Comparison of ENCODE assay signal across 24 mouse cellular contexts in genomic region chr15:101086451-101086850, GRCm38 (mm10). TPM values are rescaled to one million over a fixed set of nuclear protein-coding genes. Genes with fewer than 3 reads are reported as not detected.
A peak's percentile ranks its signal among the peaks of the same experiment; 100 is the strongest.
DNase-seq lines count a peak whose midpoint lies in the region; ATAC-seq and TF ChIP-seq lines count a peak whose summit lies in the region.
"Had no signal": no experiment of that assay in that cellular context is flagged by ENCODE, and none has a peak within 500 bp of the region (broad histone marks: within the 10 kb centered on the region; RNA-seq: fewer than 3 reads in every experiment).

No protein-coding gene starts in this region.

- peak overlapping the region; percentile 5; the same call in 1 of the 2 replicates for H3K4me3 ChIP-seq in liver, adult 2 months (ENCODE audit: insufficient read depth, low read depth, low read length)
- H3K4me3 ChIP-seq in liver, embryonic 12.5 days: no peak overlapping the region
- no peak overlapping the region for H3K4me3 ChIP-seq in embryonic facial prominence, embryonic 10.5 days
- H3K4me3 ChIP-seq in embryonic facial prominence, embryonic 13.5 days: no peak overlapping the region
- H3K4me3 ChIP-seq in limb, embryonic 15.5 days: no peak overlapping the region
- H3K4me3 ChIP-seq: forebrain, embryonic 15.5 days; heart, embryonic 12.5 days; hindbrain, embryonic 12.5 days had no signal

- 27% methylated on average over 9 of the region's 9 CpGs for WGBS in liver, adult 2 months
- WGBS in liver, embryonic 12.5 days (ENCODE audit: insufficient replicate concordance): 63% methylated on average over 9 of the region's 9 CpGs
- 76% methylated on average over 9 of the region's 9 CpGs for WGBS in embryonic facial prominence, embryonic 10.5 days
- WGBS in embryonic facial prominence, embryonic 13.5 days: 68% methylated on average over 9 of the region's 9 CpGs
- WGBS in limb, embryonic 15.5 days: 60% methylated on average over 9 of the region's 9 CpGs

- H3K4me2 ChIP-seq in liver, embryonic 12.5 days: no peak overlapping the region
- H3K4me2 ChIP-seq in embryonic facial prominence, embryonic 13.5 days: no peak overlapping the region
- H3K4me2 ChIP-seq in limb, embryonic 15.5 days: no peak overlapping the region
- H3K4me2 ChIP-seq: forebrain, embryonic 15.5 days; heart, embryonic 12.5 days; hindbrain, embryonic 12.5 days had no signal

- peak; percentile 65 for DNase-seq in liver, adult 2 months (ENCODE audit: extremely low read depth, low read depth, low spot score)
- DNase-seq in embryonic facial prominence, embryonic 10.5 days (ENCODE audit: low spot score): no peak
- no peak for DNase-seq in testis, postnatal 10 days (ENCODE audit: low spot score)
- no peak for DNase-seq in frontal cortex, adult 2 months (ENCODE audit: extremely low spot score in 1 of 2, low spot score in 1 of 2)
- DNase-seq: cerebellum, adult 2 months; embryo, embryonic 11 days had no signal

- H3K9ac ChIP-seq in liver, adult 2 months (ENCODE audit: low read depth, low read length): peak overlapping the region; percentile 2; the same call in 1 of the 2 replicates
- no peak overlapping the region for H3K9ac ChIP-seq in liver, embryonic 12.5 days
- no peak overlapping the region; the same call in 1 of the 2 replicates for H3K9ac ChIP-seq in embryonic facial prominence, embryonic 13.5 days
- no peak overlapping the region for H3K9ac ChIP-seq in limb, embryonic 15.5 days
- H3K9ac ChIP-seq: forebrain, embryonic 15.5 days; heart, embryonic 12.5 days; hindbrain, embryonic 12.5 days had no signal

- peaks cover 8% of the 10 kb centered on the region for H3K4me1 ChIP-seq in liver, adult 2 months (ENCODE audit: control insufficient read depth, insufficient read depth, low read length)
- H3K4me1 ChIP-seq in liver, embryonic 12.5 days: peaks cover 8% of the 10 kb centered on the region; the same call in 1 of the 2 replicates
- peaks cover 47% of the 10 kb centered on the region for H3K4me1 ChIP-seq in embryonic facial prominence, embryonic 10.5 days
- H3K4me1 ChIP-seq in embryonic facial prominence, embryonic 13.5 days: peaks cover 21% of the 10 kb centered on the region
- H3K4me1 ChIP-seq in limb, embryonic 15.5 days: peaks cover 14% of the 10 kb centered on the region

- H3K79me2 ChIP-seq in liver, adult 2 months (ENCODE audit: control insufficient read depth, insufficient read depth, low read length): no peaks in the 10 kb centered on the region

- no peak for TF ChIP-seq CTCF in liver, adult 2 months (IDR thresholded peaks at IDR 0.05; ENCODE audit: low read depth, low read length)

- H3K9me3 ChIP-seq in liver, embryonic 12.5 days (replicated peaks): no peaks in the 10 kb centered on the region
- no peaks in the 10 kb centered on the region for H3K9me3 ChIP-seq in embryonic facial prominence, embryonic 10.5 days
- H3K9me3 ChIP-seq in embryonic facial prominence, embryonic 13.5 days: no peaks in the 10 kb centered on the region
- no peaks in the 10 kb centered on the region for H3K9me3 ChIP-seq in limb, embryonic 15.5 days
- H3K9me3 ChIP-seq: forebrain, embryonic 15.5 days; heart, embryonic 12.5 days; hindbrain, embryonic 12.5 days had no signal

- no peak for TF ChIP-seq POLR2A in liver, adult 2 months (IDR thresholded peaks at IDR 0.05; ENCODE audit: extremely low read depth, insufficient read depth, low read length)

- no peak for ATAC-seq in liver, embryonic 12.5 days
- ATAC-seq in embryonic facial prominence, embryonic 13.5 days (ENCODE audit: insufficient number of reproducible peaks, insufficient read depth, low FRiP score, low TSS enrichment, low read depth): no peak
- ATAC-seq in limb, embryonic 15.5 days (ENCODE audit: insufficient number of reproducible peaks, low FRiP score, low TSS enrichment, low read depth): no peak
- ATAC-seq: forebrain, embryonic 15.5 days; hindbrain, postnatal 0 days had no signal

- H3K27me3 ChIP-seq in liver, adult 2 months (ENCODE audit: control insufficient read depth, insufficient read depth, low read length): no peaks in the 10 kb centered on the region
- H3K27me3 ChIP-seq in liver, embryonic 12.5 days (replicated peaks): peaks cover 3% of the 10 kb centered on the region
- 0 out of 2 replicates have a peak, but pooled peaks cover 8% of the 10 kb centered on the region for H3K27me3 ChIP-seq in embryonic facial prominence, embryonic 10.5 days (replicated peaks; ENCODE audit: low read depth, poor library complexity, severe bottlenecking)
- no peaks in the 10 kb centered on the region for H3K27me3 ChIP-seq in embryonic facial prominence, embryonic 13.5 days
- H3K27me3 ChIP-seq in limb, embryonic 15.5 days: no peaks in the 10 kb centered on the region
- H3K27me3 ChIP-seq: forebrain, embryonic 15.5 days had no signal

- H3K27ac ChIP-seq in liver, adult 2 months (replicated peaks; ENCODE audit: insufficient read depth, low read depth, low read length): peak overlapping the region; percentile 34
- H3K27ac ChIP-seq in liver, embryonic 12.5 days: no peak overlapping the region
- peak overlapping the region; percentile 19; the same call in 1 of the 2 replicates for H3K27ac ChIP-seq in embryonic facial prominence, embryonic 10.5 days (replicated peaks)
- peak overlapping the region; percentile 75 for H3K27ac ChIP-seq in embryonic facial prominence, embryonic 13.5 days
- peak overlapping the region; percentile 68 for H3K27ac ChIP-seq in limb, embryonic 15.5 days
- H3K27ac ChIP-seq: forebrain, embryonic 15.5 days; hindbrain, embryonic 12.5 days; hindbrain, postnatal 0 days had no signal

- no peaks in the 10 kb centered on the region for H3K36me3 ChIP-seq in liver, adult 2 months (ENCODE audit: control insufficient read depth, insufficient read depth, low read length)
- H3K36me3 ChIP-seq in liver, embryonic 12.5 days: no peaks in the 10 kb centered on the region
- H3K36me3 ChIP-seq in embryonic facial prominence, embryonic 10.5 days (replicated peaks): no peaks in the 10 kb centered on the region
- H3K36me3 ChIP-seq in embryonic facial prominence, embryonic 13.5 days: no peaks in the 10 kb centered on the region
- H3K36me3 ChIP-seq in limb, embryonic 15.5 days: no peaks in the 10 kb centered on the region
- H3K36me3 ChIP-seq: forebrain, embryonic 15.5 days; heart, embryonic 12.5 days; hindbrain, embryonic 12.5 days had no signal

RNA-seq across cellular contexts. Expression of gene Fignl2, which starts 8.1 kb away (rescaled TPM):
- 1.8 and 2.3 TPM in 2 replicates for total RNA-seq in liver, adult 2 months (2014; rRNA removed)
- 6.4 and 6.9 TPM in 2 replicates for polyA plus RNA-seq in liver, adult 2 months (2012; rRNA removed)
- 0.17 and 0.25 TPM in 2 replicates for polyA plus RNA-seq in liver, embryonic 12.5 days (2016; fragmentation: Nextera tagmentation; extraction: Ambion mirVana)
- 1.2 and 1.7 TPM in 2 replicates for polyA plus RNA-seq in embryonic facial prominence, embryonic 10.5 days (2016; fragmentation: Nextera tagmentation; extraction: Ambion mirVana)
- polyA plus RNA-seq in embryonic facial prominence, embryonic 13.5 days (2015; fragmentation: Nextera tagmentation; extraction: Ambion mirVana): 0.21 and 0.28 TPM in 2 replicates
- polyA plus RNA-seq in limb, embryonic 15.5 days (2015; fragmentation: Nextera tagmentation; extraction: Ambion mirVana): 0.09 and 0.12 TPM in 2 replicates
- polyA plus RNA-seq in frontal cortex, adult 2 months (2012; rRNA removed): 1.2 and 1.3 TPM in 2 replicates
- total RNA-seq: common myeloid progenitor, adult 5-6 weeks; granulocyte monocyte progenitor cell, adult 5-6 weeks had no signal
- polyA plus RNA-seq: forebrain, embryonic 15.5 days had no signal

RNA-seq across cellular contexts. Expression of gene Ankrd33, which starts 29.1 kb away (rescaled TPM):
- not detected in 2 replicates for total RNA-seq in liver, adult 2 months (2014; rRNA removed)
- not detected in 2 replicates for polyA plus RNA-seq in liver, adult 2 months (2012; rRNA removed)
- polyA plus RNA-seq in liver, embryonic 12.5 days (2016; fragmentation: Nextera tagmentation; extraction: Ambion mirVana): not detected in 2 replicates
- polyA plus RNA-seq in embryonic facial prominence, embryonic 10.5 days (2016; fragmentation: Nextera tagmentation; extraction: Ambion mirVana): 0.10 TPM in 1 of 2 replicates, not detected in the other
- polyA plus RNA-seq in embryonic facial prominence, embryonic 13.5 days (2015; fragmentation: Nextera tagmentation; extraction: Ambion mirVana): not detected in 2 replicates
- not detected in 2 replicates for polyA plus RNA-seq in limb, embryonic 15.5 days (2015; fragmentation: Nextera tagmentation; extraction: Ambion mirVana)
- not detected in 2 replicates for polyA plus RNA-seq in frontal cortex, adult 2 months (2012; rRNA removed)
- total RNA-seq: common myeloid progenitor, adult 5-6 weeks; ES-E14; gastrocnemius, postnatal 25 days; granulocyte monocyte progenitor cell, adult 5-6 weeks; heart, adult 8-10 months; heart, postnatal 4 days; hindbrain, postnatal 0 days had no signal
- polyA plus RNA-seq: forebrain, embryonic 11.5 days; forebrain, embryonic 15.5 days; heart, embryonic 12.5 days; heart, embryonic 16.5 days; hindbrain, embryonic 12.5 days; hindbrain, postnatal 0 days; intestine, embryonic 14.5 days had no signal

RNA-seq across cellular contexts. Expression of gene Gm47841, which starts 39.3 kb away (rescaled TPM):
- not detected in 2 replicates for total RNA-seq in liver, adult 2 months (2014; rRNA removed)
- polyA plus RNA-seq in liver, adult 2 months (2012; rRNA removed): not detected in 2 replicates
- polyA plus RNA-seq in liver, embryonic 12.5 days (2016; fragmentation: Nextera tagmentation; extraction: Ambion mirVana): not detected in 2 replicates
- not detected in 2 replicates for polyA plus RNA-seq in embryonic facial prominence, embryonic 10.5 days (2016; fragmentation: Nextera tagmentation; extraction: Ambion mirVana)
- not detected in 2 replicates for polyA plus RNA-seq in embryonic facial prominence, embryonic 13.5 days (2015; fragmentation: Nextera tagmentation; extraction: Ambion mirVana)
- polyA plus RNA-seq in limb, embryonic 15.5 days (2015; fragmentation: Nextera tagmentation; extraction: Ambion mirVana): not detected in 2 replicates
- not detected in 2 replicates for polyA plus RNA-seq in frontal cortex, adult 2 months (2012; rRNA removed)
- total RNA-seq: adrenal gland, postnatal 25 days; common myeloid progenitor, adult 5-6 weeks; ES-E14; gastrocnemius, postnatal 25 days; granulocyte monocyte progenitor cell, adult 5-6 weeks; hindbrain, postnatal 0 days had no signal
- polyA plus RNA-seq: adrenal gland, adult 2 months; cerebellum, adult 2 months; forebrain, embryonic 11.5 days; forebrain, embryonic 15.5 days; heart, embryonic 12.5 days; heart, embryonic 16.5 days; hindbrain, embryonic 12.5 days; hindbrain, postnatal 0 days; intestine, embryonic 14.5 days had no signal

RNA-seq across cellular contexts. Expression of gene Acvrl1, which starts 41.9 kb away (rescaled TPM):
- 3.0 and 4.4 TPM in 2 replicates for total RNA-seq in liver, adult 2 months (2014; rRNA removed)
- polyA plus RNA-seq in liver, adult 2 months (2012; rRNA removed): 2.3 and 4.0 TPM in 2 replicates
- polyA plus RNA-seq in liver, embryonic 12.5 days (2016; fragmentation: Nextera tagmentation; extraction: Ambion mirVana): 1.8 TPM in 2 replicates
- polyA plus RNA-seq in embryonic facial prominence, embryonic 10.5 days (2016; fragmentation: Nextera tagmentation; extraction: Ambion mirVana): 10.3 and 10.6 TPM in 2 replicates
- polyA plus RNA-seq in embryonic facial prominence, embryonic 13.5 days (2015; fragmentation: Nextera tagmentation; extraction: Ambion mirVana): 9.9 and 10.1 TPM in 2 replicates
- 16.3 and 17.7 TPM in 2 replicates for polyA plus RNA-seq in limb, embryonic 15.5 days (2015; fragmentation: Nextera tagmentation; extraction: Ambion mirVana)
- 20.7 and 22.4 TPM in 2 replicates for polyA plus RNA-seq in frontal cortex, adult 2 months (2012; rRNA removed)
